Mouse (Mus musculus): ENCODE measurements around the gene Rbm24.
A peak's percentile ranks its signal among the peaks of the same experiment; 100 is the strongest.

The Rbm24 gene

GRCm38 (mm10) chr13:46444021-46444420, 25.8 kb downstream of the Rbm24 start:
- DNase-seq = no peak

GRCm38 (mm10) chr13:46446062-46446461, 27.8 kb downstream of the Rbm24 start:
- DNase-seq = no peak

- DNase-seq = no peak
These were observed 30.0 kb downstream of the Rbm24 start for GRCm38 (mm10) chr13:46448276-46448675.

- DNase-seq = no peak
These were observed 31.7 kb downstream of the Rbm24 start for GRCm38 (mm10) chr13:46449955-46450354.

DNA sequence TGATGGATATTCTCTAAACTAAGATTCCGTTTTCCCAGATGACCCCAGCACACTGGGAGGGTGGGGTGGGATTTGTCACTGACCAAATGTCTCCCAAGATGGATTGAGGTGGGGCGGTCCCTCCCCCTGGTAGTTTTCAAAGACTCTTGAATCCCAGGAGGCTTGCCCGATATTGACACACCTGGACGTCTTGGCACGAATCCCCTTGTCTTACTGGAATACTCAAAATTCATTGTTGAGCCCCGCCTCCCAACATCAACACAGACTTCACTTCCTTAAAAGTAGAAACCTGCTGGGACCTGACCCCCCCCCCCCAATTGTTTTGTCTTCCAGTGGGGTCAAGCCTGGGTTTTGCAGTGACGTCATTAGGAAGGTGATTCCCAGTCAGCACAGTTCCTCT, 32.4 kb downstream of the Rbm24 start:
- DNase-seq = no peak

- DNase-seq = no peak
These were observed 33.3 kb downstream of the Rbm24 start for GRCm38 (mm10) chr13:46451548-46451947.

GRCm38 (mm10) chr13:46459546-46459945, 41.3 kb downstream of the Rbm24 start:
- DNase-seq = no peak

DNA sequence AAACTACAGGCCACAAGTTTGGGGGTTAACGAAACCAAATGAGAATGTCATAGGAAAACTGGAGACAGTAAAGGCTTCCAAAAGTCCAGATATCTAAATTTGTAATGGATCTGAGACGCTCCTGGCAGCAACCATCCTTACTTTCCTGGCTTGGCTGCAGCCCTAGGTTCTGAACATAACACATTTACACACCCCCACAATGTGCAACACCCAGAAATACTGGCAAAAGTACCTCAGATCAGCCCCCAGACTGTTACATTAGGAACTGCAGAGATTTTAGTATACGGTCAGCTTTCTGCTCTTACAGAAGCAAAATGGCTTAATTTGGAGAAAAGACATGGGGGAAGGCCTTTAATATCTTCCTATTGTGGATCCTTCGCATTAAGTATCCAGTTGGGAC, 44.0 kb downstream of the Rbm24 start:
- no peak for DNase-seq

DNA sequence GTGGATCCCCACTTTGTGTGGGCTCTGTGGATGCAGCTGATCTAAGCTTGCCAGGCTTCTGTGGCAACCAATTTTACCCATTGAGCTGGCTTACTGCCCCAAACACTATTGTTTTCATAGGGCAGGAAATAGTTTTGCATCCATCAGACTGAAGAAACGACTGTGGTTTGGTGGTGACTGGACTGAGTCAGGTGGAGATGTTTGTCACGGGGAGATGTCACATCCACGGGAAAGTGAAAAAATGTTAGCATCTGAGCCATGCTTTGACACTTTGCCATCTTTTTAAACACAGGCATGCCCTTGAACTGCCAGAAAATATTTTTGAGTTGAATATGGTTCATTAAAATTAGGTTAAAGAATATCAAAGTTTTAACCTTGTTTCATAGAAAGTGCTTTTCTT, 45.5 kb downstream of the Rbm24 start:
- peak; percentile 3 to 4 for DNase-seq

- DNase-seq = no peak
These were observed 50.0 kb downstream of the Rbm24 start for GRCm38 (mm10) chr13:46468251-46468650.

GRCm38 (mm10) chr13:46469536-46469935, 51.3 kb downstream of the Rbm24 start:
- no peak for DNase-seq
